ENCODE assay signal across 20 mouse cellular contexts in the genomic region with DNA sequence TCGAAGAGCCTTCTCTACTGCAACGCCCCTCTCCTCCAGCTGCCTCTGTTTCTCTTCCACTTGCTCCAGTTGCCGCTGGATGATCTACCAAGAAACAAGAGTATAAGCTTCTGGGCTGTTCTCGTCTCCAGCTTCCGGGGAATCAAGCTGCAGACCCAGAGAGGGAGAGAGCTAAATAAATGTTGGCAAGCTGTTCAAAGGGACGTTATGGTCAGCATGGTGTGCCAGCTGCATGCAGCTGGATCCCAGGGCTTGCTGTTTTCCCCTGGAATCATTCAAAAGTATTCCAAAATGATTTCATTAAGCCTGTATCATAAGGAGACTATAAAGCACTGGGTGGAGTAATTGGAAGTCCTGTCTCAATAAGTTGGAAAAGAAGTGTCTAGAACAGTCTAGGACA.
"Had no signal": no experiment of that assay in that cellular context is flagged by ENCODE, and none has a peak within 500 bp of the region (broad histone marks: within the 10 kb centered on the region; RNA-seq: fewer than 3 reads in every experiment).

No protein-coding gene starts in this region.

- H3K27ac ChIP-seq: intestine, embryonic 15.5 days; kidney, embryonic 15.5 days; layer of hippocampus, adult 2 months; limb, embryonic 10.5 days; limb, embryonic 13.5 days; liver, embryonic 12.5 days; liver, embryonic 15.5 days; macrophage; midbrain, embryonic 13.5 days; stomach, postnatal 0 days had no signal

- H3K4me3 ChIP-seq: intestine, embryonic 15.5 days; kidney, embryonic 15.5 days; layer of hippocampus, adult 2 months; limb, embryonic 10.5 days; limb, embryonic 13.5 days; liver, embryonic 12.5 days; liver, embryonic 15.5 days; midbrain, embryonic 13.5 days had no signal

- H3K4me2 ChIP-seq: intestine, embryonic 15.5 days; kidney, embryonic 15.5 days; limb, embryonic 13.5 days; liver, embryonic 12.5 days; liver, embryonic 15.5 days; midbrain, embryonic 13.5 days had no signal

- H3K36me3 ChIP-seq: intestine, embryonic 15.5 days had no signal

- H3K27me3 ChIP-seq: intestine, embryonic 15.5 days; kidney, embryonic 15.5 days; limb, embryonic 13.5 days; liver, embryonic 12.5 days; liver, embryonic 15.5 days; midbrain, embryonic 13.5 days had no signal

- DNase-seq: kidney, adult 11 months; kidney, adult 8-10 months; kidney, postnatal 14 days; layer of hippocampus, adult 9-11 months; liver; right cerebral cortex, postnatal 14 days; right cerebral cortex, postnatal 4 days; thymus, adult 2 months; thymus, postnatal 25 days had no signal

- H3K4me1 ChIP-seq: intestine, embryonic 15.5 days; kidney, embryonic 15.5 days; limb, embryonic 10.5 days; limb, embryonic 13.5 days; midbrain, embryonic 13.5 days had no signal

- H3K9ac ChIP-seq: intestine, embryonic 15.5 days; kidney, embryonic 15.5 days; limb, embryonic 13.5 days; liver, embryonic 12.5 days; liver, embryonic 15.5 days; midbrain, embryonic 13.5 days had no signal

- ATAC-seq: intestine, embryonic 15.5 days; liver, embryonic 12.5 days; midbrain, embryonic 13.5 days; midbrain, embryonic 16.5 days had no signal

- H3K9me3 ChIP-seq: intestine, embryonic 15.5 days; kidney, embryonic 15.5 days; limb, embryonic 10.5 days; limb, embryonic 13.5 days; liver, embryonic 12.5 days; liver, embryonic 15.5 days; midbrain, embryonic 13.5 days had no signal
